Mouse (Mus musculus) thymus, adult 2 months (tissue): ENCODE results near the gene Gpc1.

Source experiments
- CTCF ChIP-seq: fragments of 200-500 bp; IDR thresholded peaks from 2 replicates; pipeline ENCODE4 v1.5.1; 2012; ENCODE audit warnings: mild to moderate bottlenecking, control low read depth, low read length, moderate library complexity, borderline replicate concordance; ENCODE audit not compliant: control insufficient read depth, poor library complexity, insufficient read depth; ENCODE audit errors: extremely low read depth
- POLR2A ChIP-seq: fragments of 200-500 bp; IDR thresholded peaks from 2 replicates; pipeline ENCODE4 v1.6.1; 2012; ENCODE audit warnings: mild to moderate bottlenecking, low read length, control low read depth, moderate library complexity; ENCODE audit not compliant: control insufficient read depth, poor library complexity, insufficient read depth; ENCODE audit errors: extremely low read depth

GRCm38 (mm10) chr1:92892791-92893190 lies 61.3 kb downstream of the Gpc1 start:
- TF ChIP-seq POLR2A (no peak), CTCF (no peak)
